ENCODE assay signal across 25 mouse cellular contexts in the genomic region with DNA sequence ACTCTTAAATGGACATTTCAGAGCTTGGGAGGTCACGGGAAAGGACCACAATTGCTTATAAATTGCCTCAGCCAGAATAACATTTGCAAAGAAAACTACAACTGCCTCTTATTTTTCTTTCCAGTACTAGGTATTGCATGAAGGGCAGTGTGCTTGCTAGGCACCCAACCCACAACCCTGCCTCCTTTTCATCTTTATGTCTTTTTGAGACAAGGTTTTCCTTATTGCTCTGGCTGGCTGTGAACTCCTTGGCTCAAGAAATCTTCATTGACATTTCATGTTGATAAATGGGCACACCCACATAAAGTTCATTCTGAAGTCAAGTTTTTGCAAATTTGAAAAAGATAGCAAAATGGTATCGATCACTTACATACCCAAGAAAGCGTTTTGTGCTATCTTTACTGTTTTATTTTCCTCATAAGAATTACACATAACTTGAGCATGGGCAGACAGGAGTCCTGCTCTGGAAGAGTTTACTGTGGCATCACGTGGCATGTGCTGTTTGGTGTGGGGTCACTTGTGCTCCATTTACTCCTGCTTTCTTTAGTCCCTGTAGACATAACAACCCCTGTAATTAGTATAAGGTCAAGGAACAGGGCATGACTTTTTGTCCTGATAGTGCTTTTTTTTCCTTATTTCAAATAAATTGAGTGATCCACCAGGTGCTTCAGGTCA.
"Had no signal": no experiment of that assay in that cellular context is flagged by ENCODE, and none has a peak within 500 bp of the region (broad histone marks: within the 10 kb centered on the region; RNA-seq: fewer than 3 reads in every experiment).

No protein-coding gene starts in this region.

- H3K27ac ChIP-seq: heart, adult 2 months; heart, embryonic 13.5 days; heart, embryonic 15.5 days; hindbrain, embryonic 13.5 days; hindbrain, postnatal 0 days; kidney, embryonic 15.5 days; kidney, postnatal 0 days; layer of hippocampus, adult 2 months; left cerebral cortex, adult 2 months; limb, embryonic 10.5 days; limb, embryonic 12.5 days; liver, embryonic 13.5 days had no signal

- H3K9me3 ChIP-seq: heart, embryonic 13.5 days; heart, embryonic 15.5 days; hindbrain, embryonic 13.5 days; hindbrain, embryonic 15.5 days; kidney, embryonic 15.5 days; limb, embryonic 10.5 days; limb, embryonic 12.5 days; liver, embryonic 13.5 days had no signal

- H3K9ac ChIP-seq: heart, embryonic 13.5 days; heart, embryonic 15.5 days; hindbrain, embryonic 13.5 days; hindbrain, embryonic 15.5 days; kidney, embryonic 15.5 days; limb, embryonic 12.5 days; liver, embryonic 13.5 days had no signal

- H3K4me3 ChIP-seq: heart, adult 2 months; heart, embryonic 13.5 days; heart, embryonic 15.5 days; hindbrain, embryonic 13.5 days; hindbrain, embryonic 15.5 days; kidney, embryonic 15.5 days; layer of hippocampus, adult 2 months; left cerebral cortex, adult 2 months; limb, embryonic 10.5 days; limb, embryonic 12.5 days; liver, embryonic 13.5 days had no signal

- DNase-seq: gastrocnemius, postnatal 14 days; gastrocnemius, postnatal 36 days; heart, adult 11 months; heart, adult 2 months; heart, postnatal 14 days; heart, postnatal 36 days; kidney, adult 18-20 months; kidney, adult 9 months; kidney, postnatal 14 days; kidney, postnatal 36 days; liver; liver, embryonic 13.5 days had no signal

- H3K27me3 ChIP-seq: heart, embryonic 13.5 days; heart, embryonic 15.5 days; hindbrain, embryonic 13.5 days; hindbrain, embryonic 15.5 days; kidney, embryonic 15.5 days; limb, embryonic 12.5 days; liver, embryonic 13.5 days had no signal

- H3K36me3 ChIP-seq: heart, embryonic 15.5 days; hindbrain, embryonic 15.5 days; kidney, embryonic 15.5 days; limb, embryonic 10.5 days; limb, embryonic 12.5 days; liver, embryonic 13.5 days had no signal

- H3K4me2 ChIP-seq: heart, embryonic 11.5 days; heart, embryonic 13.5 days; heart, embryonic 15.5 days; hindbrain, embryonic 13.5 days; hindbrain, embryonic 15.5 days; kidney, embryonic 15.5 days; limb, embryonic 12.5 days; liver, embryonic 11.5 days; liver, embryonic 13.5 days had no signal

- ATAC-seq: hindbrain, postnatal 0 days had no signal

- H3K4me1 ChIP-seq: heart, embryonic 15.5 days; hindbrain, embryonic 13.5 days; hindbrain, embryonic 15.5 days; kidney, embryonic 15.5 days; limb, embryonic 10.5 days; liver, embryonic 13.5 days had no signal
